Mouse (Mus musculus): ENCODE measurements around the gene Kcnd2.

DNA sequence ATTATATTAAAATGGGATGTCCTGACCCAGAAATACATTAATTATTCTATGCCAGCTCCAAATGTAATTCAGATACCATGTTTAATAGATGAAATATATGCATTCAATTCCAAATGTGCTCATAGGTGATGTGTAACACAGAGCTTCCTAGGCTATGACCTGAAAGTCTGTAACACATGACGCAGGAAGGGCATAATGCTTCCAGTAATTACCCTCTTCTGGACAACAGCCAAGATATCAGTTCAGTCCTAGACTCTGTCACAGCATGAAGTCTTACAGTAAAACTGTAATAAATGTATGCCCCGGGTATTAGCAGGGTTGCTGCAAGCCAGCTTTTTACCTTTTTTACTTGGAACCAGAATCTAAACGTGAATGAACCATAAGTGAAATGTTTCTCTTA, 382.1 kb downstream of the Kcnd2 start:
- TF ChIP-seq CTCF (IDR thresholded peaks at IDR 0.05; ENCODE audit: low read depth) (no peak), EP300 (IDR thresholded peaks at IDR 0.05; ENCODE audit: low read depth) (no peak)
